Mouse (Mus musculus): Measurements from ENCODE around the gene Olfr667. TPM values are rescaled to one million over a fixed set of nuclear protein-coding genes. Genes with fewer than 3 reads are reported as not detected.
"Not testable (repeated sequence)": the region's sequence is repeated elsewhere in the genome, so short reads cannot be mapped to it uniquely, and the experiment has no call there.

Olfr667 gene
- total RNA-seq (2021) = not detected
- long read RNA-seq = 0 reads

DNA sequence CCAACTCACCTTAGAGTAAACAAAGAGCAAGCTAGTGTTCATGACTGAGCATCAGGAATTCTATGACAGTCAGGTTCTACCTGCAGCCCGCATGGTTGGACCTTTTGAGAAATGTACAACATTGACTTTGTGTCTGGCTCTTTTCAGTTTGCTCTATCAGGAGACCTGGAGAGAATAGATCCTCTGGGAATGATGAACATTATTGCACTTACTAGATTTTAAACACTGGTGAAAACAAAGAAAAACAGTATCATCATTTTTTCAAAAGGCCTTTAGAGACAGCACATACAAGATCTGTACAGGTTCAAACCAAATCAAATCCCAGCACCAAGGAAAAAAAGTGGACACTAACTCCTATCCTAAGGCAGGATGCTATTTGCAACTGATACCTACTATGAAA, at the start of gene Olfr667:
Gene Olfr667, minus strand, starts transcription at position 101 of the 400 bp plus-strand sequence.
- no peak for DNase-seq (ENCODE audit: low spot score in 2 of 2)

- DNase-seq (ENCODE audit: low spot score in 2 of 2) = no peak
Observed at GRCm38 (mm10) chr7:104962520-104962919, 41.2 kb upstream of the Olfr667 start, which contains the start of gene Olfr670. Olfr670 (minus strand) TSS chr7:104962620.

DNA sequence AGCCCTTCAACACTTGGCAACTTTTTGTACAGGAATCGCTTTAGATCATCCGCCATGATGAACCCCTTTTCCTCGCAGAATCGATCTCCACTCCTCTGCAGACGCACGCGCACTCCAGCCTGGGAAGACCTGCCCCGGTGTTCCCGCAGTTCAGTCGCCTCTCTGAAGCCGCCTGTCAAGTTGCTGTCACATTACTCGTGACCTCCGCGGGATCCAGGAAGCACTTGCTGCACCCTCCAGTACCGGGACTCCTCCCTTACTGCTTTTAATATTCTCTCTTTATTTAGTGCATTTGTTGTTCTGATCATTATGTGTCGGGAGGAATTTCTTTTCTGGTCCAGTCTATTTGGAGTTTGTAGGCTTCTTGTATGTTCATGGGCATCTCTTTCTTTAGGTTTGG, 29.0 kb upstream of the Olfr667 start:
- not testable (repeated sequence) for DNase-seq (ENCODE audit: low spot score in 2 of 2)

DNA sequence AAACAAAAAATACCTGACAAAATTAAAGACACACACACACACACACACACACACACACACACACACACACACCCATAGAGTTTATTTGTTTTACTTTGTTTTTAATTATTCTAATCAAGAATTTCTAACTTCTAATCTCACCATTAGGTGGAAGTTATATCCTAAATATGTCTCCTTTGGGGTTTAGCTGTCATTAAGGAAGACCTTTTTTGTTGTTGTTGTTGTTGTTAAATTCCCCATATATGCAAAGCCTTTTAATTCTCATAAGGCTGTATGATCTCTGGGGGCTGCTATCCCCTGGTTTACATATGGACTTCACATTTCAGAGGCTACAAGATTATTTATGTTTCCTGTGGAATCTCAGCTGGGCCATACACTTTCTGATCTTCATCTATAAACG, 12.7 kb upstream of the Olfr667 start, which contains the start of gene Olfr669:
Gene Olfr669, plus strand, starts transcription at position 301 of the 400 bp plus-strand sequence.
- DNase-seq (ENCODE audit: low spot score in 2 of 2) = no peak

- no peak for DNase-seq (ENCODE audit: low spot score in 2 of 2)
Observed at GRCm38 (mm10) chr7:104927957-104928356, 6.7 kb upstream of the Olfr667 start, which contains the start of gene Olfr668. Olfr668 (minus strand) TSS chr7:104928057.

- DNase-seq (ENCODE audit: low spot score in 2 of 2) = no peak
Observed at GRCm38 (mm10) chr7:104895852-104896251, 25.4 kb downstream of the Olfr667 start, which contains the start of gene Olfr666. Olfr666 (minus strand) TSS chr7:104895952.

GRCm38 (mm10) chr7:104877731-104878130, 43.6 kb downstream of the Olfr667 start, which contains the start of gene Olfr665:
Olfr665 (plus strand) TSS chr7:104878031.
- no peak for DNase-seq (ENCODE audit: low spot score in 2 of 2)

Other genes with a start within 250 kb of the Olfr667 start
- gene Olfr661, start 235.0 kb downstream of the Olfr667 start, total RNA-seq (2021) = not detected
- not detected for gene Usp17le, start 144.0 kb downstream of the Olfr667 start, total RNA-seq (2021)
- gene Usp17lb, start 78.9 kb downstream of the Olfr667 start, total RNA-seq (2021) = not detected
- gene Usp17la, start 64.5 kb downstream of the Olfr667 start, total RNA-seq (2021) = not detected
- gene Olfr665, start 43.5 kb downstream of the Olfr667 start, total RNA-seq (2021) = not detected
- not detected for gene Olfr666, start 25.5 kb downstream of the Olfr667 start, total RNA-seq (2021)
- gene Olfr668, start 6.6 kb upstream of the Olfr667 start, total RNA-seq (2021) = not detected
- gene Olfr669, start 12.8 kb upstream of the Olfr667 start, total RNA-seq (2021) = not detected
- gene Olfr670, start 41.1 kb upstream of the Olfr667 start, total RNA-seq (2021) = not detected
- gene Olfr671, start 57.6 kb upstream of the Olfr667 start, total RNA-seq (2021) = not detected
- gene Olfr672, start 80.5 kb upstream of the Olfr667 start, total RNA-seq (2021) = not detected
- gene Olfr675, start 107.0 kb upstream of the Olfr667 start, total RNA-seq (2021) = not detected
- gene Olfr676, start 111.2 kb upstream of the Olfr667 start, total RNA-seq (2021) = not detected
- not detected for gene Olfr677, start 129.9 kb upstream of the Olfr667 start, total RNA-seq (2021)
- not detected for gene Olfr678, start 143.0 kb upstream of the Olfr667 start, total RNA-seq (2021)
- not detected for gene Olfr679, start 159.7 kb upstream of the Olfr667 start, total RNA-seq (2021)
- not detected for gene Olfr680-ps1, start 171.3 kb upstream of the Olfr667 start, total RNA-seq (2021)
- gene Olfr681, start 195.4 kb upstream of the Olfr667 start, total RNA-seq (2021) = not detected
- gene Olfr683, start 225.5 kb upstream of the Olfr667 start, total RNA-seq (2021) = not detected
- gene Olfr684, start 242.2 kb upstream of the Olfr667 start, total RNA-seq (2021) = not detected

Measured in layer of hippocampus, postnatal 10 days (tissue).